Mouse (Mus musculus) thymus, postnatal 25 days (tissue): ENCODE data around the gene Cd19.

Experiments
- DNase-seq: peaks from one replicate; pipeline ENCODE4 v3.0.0; 2022

Gene Cd19

DNA sequence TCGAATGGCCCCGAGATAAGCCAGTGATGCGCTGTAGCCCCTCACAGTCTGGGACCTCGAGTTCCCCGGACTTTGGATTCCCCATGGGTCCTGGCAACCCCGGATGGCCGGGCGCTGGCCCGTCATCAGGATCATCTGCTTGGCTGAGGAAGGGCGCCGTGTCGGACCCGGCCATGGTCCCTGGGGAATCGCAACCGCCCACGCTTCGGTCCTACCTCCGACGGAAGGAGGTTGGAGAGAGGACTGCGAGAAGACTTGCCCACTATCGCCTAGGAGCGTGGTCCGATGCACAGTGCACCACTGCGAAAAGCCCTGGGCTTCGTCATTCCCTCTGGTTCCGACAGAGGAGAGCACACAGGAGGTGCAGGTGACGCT is 37.8 kb downstream of the Cd19 start:
- DNase-seq = no peak

DNA sequence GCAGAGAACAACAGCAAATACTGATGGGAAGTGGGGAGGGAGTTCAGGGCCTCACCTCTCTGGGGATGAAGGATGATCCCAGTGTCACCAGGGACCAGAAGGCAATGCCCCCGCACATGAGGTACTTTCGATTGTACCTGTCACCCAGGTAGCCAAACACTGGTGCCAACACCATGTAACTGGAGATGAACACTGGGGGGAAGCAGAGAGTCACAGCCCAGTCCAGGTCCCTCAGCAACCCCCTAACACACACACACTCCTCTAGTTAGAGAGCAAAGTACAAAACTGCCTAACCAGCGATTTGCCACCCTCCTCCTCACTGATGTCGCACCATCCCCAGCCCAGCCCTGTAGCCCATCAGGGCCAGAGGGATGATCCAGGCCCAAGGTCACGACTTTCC is 39.7 kb downstream of the Cd19 start:
- DNase-seq = no peak

DNA sequence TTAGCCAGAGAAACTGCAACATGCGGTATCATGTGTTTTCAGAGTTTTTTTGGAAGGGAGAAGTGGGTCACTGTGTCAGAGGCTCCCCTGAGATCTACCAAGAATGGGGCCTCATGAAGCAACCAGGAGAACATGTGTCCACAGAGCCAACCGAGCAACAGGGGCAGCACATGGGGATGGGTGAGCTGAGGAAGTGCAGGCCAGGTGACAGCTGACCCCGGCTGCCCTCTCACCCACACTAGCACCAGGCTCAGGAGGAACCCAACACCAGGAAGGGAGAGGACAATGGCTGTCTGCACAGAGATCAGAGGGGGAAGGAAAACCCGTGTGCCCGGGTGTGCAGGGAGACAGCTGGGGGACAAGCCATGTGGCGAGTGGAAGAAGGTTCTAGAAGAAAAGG is 40.2 kb downstream of the Cd19 start:
- no peak for DNase-seq

DNA sequence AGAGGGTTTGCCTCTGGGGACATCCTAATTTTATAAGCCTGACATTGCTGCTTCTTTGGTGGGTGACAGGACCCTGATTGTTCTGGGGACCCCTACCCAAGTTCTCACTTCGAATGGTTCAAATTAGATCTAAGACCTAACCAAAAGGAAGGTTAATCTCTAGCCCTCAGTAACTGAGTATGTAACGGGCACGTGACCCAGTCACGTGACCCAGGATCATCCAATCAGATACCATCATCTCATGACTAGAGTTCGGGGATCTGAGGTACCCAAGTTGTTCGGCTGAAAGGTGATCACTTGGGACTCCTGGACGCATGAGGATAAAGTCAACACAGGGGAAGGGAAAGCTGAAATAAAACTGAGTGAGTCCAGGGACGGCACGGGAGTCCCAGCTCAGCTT is 41.7 kb downstream of the Cd19 start:
- DNase-seq = no peak

DNA sequence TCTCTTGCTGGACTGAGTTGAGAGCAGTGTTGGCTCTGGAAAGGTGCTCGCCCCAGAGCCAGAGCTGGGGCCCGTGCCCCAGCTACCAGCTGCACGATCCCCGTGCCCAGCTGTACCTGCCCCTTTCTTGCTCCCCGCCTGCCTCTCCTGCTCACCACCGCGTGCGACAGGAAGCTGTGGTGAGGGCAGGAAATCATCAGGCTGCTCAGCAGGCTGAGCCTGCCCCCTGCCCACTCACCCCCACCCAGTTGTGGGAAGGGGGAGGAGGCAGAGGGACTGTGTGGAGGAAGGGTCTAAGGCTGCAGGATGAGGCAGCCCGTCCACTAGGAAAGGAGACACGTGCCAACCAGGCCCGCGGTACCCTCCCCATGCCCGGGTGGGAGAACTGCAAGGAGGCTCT is 45.3 kb downstream of the Cd19 start, which contains the start of gene Lat:
Gene Lat, minus strand, starts transcription at position 178 of the 400 bp plus-strand sequence.
- DNase-seq = peak; percentile 95

DNA sequence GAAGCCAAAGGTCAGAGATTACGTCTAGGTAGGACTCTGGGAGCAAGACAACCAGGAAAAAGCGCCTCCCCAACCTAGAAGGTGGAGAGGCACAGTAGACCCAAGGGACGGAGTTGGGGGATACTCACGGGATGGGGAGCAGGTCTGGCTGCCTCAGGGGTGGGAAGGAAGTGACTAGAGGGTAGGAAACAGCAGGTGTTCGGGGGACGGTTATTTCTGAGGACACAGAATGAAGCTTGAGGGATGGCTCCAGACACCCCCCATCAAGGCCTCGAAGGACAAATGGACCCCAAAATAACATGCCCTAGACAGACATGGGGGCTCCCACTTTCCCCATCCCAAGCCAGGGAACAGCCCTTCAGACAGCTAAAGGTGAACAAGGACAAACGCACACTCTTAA is 46.3 kb downstream of the Cd19 start:
- DNase-seq = peak; percentile 54

DNA sequence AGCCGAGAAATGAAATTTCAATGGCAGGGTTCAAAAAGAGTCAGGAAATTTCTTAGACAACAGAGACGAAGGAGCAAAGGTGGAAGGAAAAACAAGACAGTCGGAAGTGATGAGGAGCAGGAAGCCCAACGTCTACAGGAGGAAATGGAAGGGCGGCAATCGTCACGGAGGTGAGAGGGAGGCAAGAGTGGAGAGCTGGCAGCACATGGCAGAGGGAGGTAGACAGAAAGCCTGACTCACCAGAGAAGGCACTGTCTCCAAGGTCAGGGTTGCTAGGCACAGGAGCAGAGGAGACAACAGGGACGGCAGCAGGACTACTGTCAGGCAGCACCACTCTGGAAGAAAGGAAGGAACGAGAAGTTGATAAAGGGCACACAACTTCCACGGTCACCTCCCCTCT is 47.1 kb downstream of the Cd19 start:
- peak; percentile 59 for DNase-seq

DNA sequence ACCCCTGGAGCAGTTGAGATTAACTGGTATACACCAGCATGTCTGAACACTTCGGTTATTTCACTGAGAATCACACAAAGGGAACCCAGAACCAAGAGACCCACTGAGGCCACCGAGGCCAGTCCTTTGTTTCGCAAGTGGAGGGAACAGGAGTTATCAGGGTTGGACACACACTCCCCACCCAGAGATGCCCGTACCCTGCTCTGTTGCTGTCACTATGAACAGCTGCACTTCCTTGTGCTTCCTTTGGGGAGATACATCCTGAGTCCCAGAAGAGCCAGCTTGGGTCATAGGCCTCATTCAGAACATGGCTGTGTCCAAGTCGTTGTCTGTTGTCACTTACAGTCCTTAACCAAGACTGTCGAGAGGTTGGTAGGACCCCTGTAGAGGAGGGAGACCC is 51.7 kb downstream of the Cd19 start:
- no peak for DNase-seq

DNA sequence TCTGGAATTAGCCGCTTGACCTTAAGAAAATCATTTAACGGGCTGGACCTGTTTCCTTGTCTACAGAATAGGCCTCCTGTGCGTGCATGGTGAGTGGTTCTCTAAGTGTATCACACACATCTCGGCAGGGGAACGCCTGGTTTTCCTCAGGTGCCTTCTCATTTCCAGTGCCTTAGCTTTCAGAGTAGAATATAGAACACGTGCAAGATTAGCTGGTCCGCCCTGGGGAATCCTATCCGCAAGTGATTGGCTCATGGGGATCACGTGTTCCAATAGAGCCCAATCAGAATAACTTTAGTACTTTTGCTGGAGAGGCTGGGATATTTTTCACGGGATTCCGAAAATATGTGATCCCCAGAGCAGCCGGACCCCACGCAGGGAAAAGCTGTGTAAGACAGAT is 55.6 kb downstream of the Cd19 start:
- no peak for DNase-seq
